Mouse (Mus musculus) WW6 (cell line): Measurements from ENCODE around the gene Atp6v0c.

ENCODE experiments used
- DNase-seq: peaks from one replicate; pipeline ENCODE4 v3.0.0-alpha.2; 2013; ENCODE audit warnings: low read depth, low spot score

Gene Atp6v0c

DNA sequence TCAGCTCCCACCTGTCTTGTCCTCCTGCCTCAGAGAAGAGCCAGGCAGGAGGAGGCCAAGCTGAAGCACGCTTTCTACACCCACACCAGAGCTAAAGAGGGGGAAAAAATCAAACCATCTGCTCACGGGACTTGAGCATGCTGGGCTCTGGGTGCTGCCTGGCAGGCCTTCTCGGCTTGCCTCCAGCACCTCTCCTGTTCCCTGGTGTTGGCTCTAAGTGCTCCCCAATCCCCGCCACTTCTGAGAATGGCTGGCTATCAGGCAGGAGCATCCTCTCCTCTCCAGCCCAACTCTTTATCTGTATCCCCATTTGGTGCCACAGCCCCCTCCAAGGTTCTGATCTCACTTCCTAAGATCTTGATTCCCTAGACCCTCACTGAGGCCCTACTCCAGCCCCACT, 29.8 kb upstream of the Atp6v0c start:
- no peak for DNase-seq

DNA sequence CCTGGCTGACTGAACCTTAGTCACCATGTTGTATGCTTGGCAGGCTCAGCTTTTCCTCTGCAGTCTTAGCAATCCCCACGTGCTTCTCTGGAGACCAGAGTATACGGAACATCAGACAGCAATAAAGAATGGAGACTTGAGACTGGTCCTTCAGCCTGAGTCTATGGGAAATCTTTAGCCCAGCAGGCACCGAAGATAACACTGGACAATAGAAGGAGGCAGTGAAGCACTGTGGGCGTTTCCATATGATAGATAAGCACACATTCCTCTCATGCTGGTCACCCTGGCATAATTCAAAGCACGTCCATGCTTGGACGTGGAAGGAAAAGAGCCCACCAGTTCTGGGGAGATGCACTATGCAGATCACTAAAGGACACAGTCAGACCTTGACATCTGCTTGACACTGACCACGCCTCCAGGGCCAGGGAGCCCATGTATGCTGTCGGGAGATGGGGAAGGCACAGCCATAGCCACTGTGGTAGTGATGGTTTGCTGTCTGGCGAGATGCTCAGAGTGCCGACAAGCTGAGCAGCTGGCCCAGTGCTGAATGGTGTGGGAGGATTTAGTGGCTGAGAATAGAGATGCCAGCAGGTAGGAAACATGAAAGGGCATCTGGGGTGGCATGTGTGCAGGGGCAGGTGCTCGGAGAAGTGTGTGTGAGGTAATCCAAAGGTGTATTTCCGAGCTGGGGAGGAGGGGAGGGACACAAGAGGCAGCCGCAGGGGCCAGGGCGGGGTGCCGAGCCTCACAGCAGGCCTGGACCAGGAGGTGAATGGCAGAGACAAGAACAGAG, 27.7 kb upstream of the Atp6v0c start:
- DNase-seq, result no peak

DNA sequence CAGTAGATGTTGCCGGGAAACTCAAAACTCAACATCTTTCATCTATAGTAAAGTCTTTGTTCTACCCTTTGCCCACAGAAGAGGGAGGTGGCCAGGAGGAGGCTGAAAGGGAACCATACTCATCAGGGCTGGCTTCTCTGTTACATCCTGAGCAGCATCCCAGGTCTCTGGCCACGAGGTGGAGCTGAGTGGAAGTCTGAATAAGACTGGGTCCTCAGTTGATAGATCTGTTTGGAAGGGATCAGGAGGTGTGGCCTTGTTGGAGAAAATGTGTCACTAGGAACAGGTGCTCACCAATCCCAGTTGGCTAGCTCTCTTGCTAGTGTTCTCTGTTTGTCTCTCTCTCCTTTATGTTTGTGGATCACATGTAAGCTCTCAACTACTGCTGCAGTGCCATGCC, 25.8 kb upstream of the Atp6v0c start:
- no peak for DNase-seq

GRCm38 (mm10) chr17:24193769-24194168, 24.3 kb upstream of the Atp6v0c start:
- no peak for DNase-seq

DNA sequence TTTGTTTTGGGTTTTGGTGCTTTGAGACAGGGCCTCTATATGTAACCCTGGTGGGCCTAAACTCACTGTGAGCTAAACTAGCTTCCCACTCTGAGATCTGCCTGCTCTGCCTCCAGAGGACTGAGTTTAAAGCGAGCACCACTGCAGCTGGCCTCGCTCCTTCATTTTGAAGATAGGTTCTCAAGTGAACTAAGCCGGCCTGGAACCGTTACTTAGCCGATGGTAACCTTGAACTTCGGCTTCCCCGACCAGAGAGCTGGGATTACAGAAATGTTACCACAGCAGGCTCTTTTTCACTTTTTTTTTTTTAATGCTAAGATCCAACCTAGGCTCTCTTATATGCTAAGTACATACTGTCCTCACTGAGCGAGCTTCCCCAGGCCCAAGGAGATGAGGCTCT, 23.8 kb upstream of the Atp6v0c start:
- DNase-seq, result no peak

GRCm38 (mm10) chr17:24192848-24193247, 23.3 kb upstream of the Atp6v0c start:
- DNase-seq, result no peak

GRCm38 (mm10) chr17:24191481-24191880, 22.0 kb upstream of the Atp6v0c start:
- DNase-seq, result no peak

DNA sequence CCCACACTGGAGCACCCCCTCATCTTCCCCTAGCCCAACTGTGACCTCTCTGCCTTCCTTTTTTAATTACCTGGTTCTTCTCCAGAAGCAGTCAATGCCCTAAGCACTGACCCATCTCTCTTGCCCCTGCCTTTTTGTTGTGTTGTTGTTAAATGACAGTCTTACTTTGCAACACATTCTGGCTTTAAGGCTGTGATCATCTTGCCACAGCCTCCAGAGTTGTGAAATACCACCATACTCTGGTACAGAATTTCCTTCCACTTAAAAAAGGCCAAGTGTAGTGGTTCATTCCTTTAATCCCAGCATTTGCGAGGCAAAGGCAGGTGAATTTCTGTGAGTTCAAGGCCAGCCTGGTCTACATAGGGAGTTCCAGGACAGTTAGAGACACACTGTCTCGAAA, 21.4 kb upstream of the Atp6v0c start:
- DNase-seq, result no peak

GRCm38 (mm10) chr17:24174259-24174658, 4.8 kb upstream of the Atp6v0c start:
- DNase-seq, result no peak

GRCm38 (mm10) chr17:24173423-24173822, 3.9 kb upstream of the Atp6v0c start:
- no peak for DNase-seq

GRCm38 (mm10) chr17:24171738-24172137, 2.2 kb upstream of the Atp6v0c start:
- no peak for DNase-seq

DNA sequence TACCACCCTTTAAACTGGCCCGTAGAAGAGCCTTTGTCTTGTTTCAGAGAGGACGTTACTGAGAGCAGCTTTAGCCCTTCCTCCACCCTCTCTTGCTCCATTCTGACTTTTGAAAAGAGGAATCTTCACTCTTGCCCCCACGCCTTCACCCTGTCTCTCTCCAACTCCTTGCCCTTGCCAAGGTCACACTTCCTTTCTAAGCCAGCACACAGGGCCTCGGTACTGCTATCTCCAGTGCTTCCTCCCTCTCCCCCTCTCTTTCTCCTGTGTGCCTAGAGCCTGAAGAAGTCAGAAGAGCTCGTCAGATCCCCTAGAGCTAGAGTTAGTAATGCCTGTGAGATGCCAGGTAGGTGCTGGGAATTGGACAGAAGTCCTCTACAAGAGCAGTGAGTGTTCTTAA, 1.2 kb upstream of the Atp6v0c start:
- no peak for DNase-seq

- DNase-seq, result no peak
Observed at GRCm38 (mm10) chr17:24170125-24170524, 623 bp upstream of the Atp6v0c start.

GRCm38 (mm10) chr17:24168590-24169277, 768 bp downstream of the Atp6v0c start:
- no peak for DNase-seq

- no peak for DNase-seq
Observed at GRCm38 (mm10) chr17:24167891-24168505, 1.5 kb downstream of the Atp6v0c start.

DNA sequence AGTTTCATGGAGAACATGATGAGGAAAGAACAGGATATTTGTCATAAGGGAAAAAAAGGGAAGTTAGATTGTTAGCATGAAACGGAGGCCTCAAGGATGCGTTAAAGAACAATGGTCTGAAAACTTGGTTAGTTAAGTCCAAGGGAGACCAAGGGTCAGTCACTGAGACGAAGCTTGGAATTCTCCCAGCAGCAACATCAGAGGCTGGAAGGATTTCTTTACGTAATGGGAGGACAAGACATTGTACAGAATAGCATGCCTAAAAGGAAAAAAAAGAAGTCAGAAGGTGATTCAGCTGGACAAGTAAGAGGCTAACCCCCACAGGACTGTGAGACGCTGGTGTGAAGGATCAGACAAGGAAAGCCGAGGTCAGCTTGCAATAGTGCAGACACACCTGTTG, 2.4 kb downstream of the Atp6v0c start:
- DNase-seq, result no peak

DNA sequence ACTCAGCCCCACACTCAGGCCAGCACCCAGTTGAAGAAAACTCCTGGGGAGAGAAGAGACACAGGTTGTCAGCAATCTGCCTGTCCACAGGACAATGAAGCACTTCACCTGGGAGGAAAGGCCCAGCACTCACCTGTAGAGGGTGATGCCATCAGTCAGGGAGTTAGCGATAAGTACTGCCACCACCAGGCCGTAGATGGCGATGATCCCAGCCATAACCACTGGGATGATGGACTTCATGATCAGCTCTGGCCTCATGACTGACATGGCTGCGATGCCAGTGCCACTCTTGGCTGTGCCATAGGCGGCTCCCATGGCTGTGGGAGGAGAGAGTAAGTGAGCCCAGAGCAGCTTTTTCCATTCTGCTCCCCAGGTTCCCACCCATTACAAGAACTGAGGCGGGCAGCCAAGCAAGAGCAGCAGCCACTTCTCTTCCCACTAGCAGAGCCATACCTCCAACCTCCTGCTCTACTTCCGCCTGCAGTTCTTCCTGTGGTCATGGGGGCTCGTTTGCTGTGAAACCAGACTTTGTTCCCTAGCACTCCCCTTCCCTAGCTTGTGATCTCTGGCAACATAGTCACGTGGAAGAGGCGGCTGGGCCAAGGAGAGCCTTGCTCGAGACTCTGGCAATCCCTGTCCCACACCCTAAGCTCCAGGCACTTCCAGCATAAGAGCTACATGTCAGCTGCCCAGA, 4.8 kb downstream of the Atp6v0c start:
- DNase-seq, result no peak

DNA sequence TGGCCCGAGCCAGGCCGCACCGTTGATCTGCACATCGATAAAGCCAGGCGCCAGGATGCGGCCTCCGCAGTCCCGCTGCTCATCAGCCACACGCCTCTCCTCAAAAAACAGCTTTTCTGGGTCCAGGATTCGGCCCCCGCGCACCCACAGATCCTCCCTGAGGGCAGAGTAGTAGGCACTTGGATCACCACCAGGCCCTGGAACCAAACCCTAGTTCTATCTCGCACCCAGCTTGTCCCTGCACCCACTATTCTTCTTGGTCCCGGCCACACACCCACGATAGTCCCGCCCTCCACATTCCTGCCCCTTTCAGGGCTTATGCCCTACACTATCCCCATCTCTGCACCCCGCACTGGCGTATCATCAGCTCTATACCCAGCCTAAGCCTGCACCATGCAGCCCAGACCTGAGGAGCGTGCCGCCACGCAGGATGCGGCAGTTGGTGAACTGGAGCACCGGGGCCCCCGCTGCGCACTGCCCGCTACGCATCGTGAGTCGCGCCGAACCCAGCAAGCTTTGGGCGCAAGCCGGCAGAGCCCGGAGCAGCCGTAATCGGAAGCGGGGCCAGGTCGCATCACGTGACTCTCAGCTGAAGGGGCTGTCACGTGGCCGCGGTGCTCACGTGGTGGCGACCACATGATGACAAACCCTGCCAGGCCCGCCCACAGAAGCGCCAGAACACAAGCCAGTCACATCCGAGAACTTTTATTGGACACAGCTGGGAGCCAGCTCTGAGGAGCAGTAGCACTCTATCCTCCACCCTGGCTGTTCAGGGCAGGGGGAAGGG, 6.1 kb downstream of the Atp6v0c start, which contains the start of gene Amdhd2:
Gene Amdhd2 (minus strand): TSS at position 591 of the 787 bp plus-strand sequence.
- DNase-seq, result peak; percentile 97

DNA sequence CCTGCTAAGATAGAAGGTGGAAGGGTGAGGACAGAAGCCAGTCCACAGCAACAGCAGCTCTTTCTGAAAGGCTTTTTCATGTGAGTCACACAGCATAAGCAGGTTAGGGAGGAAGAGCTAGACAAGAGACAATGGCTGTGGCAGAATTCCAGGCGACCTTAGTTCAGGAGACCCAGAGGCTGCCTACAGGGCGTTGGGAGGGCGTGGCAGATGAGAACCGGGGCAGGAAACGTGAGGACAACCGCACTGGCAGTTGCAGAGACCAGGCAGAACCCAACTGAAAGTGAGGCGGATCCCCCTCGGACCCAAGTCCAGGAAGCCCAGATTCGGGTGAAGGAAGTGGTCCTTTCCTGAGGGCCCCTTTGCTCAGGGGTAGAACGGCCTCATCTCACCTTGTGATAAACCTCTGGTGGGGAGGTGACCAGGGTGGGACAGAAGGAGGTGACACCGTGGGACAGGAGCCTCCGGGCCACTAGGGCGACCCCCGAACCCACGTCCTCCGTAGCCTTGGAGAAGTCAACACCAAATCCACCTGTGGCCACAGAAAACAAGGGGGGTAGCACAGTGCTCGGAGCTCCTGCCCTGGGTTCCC, 6.8 kb downstream of the Atp6v0c start:
- no peak for DNase-seq

DNA sequence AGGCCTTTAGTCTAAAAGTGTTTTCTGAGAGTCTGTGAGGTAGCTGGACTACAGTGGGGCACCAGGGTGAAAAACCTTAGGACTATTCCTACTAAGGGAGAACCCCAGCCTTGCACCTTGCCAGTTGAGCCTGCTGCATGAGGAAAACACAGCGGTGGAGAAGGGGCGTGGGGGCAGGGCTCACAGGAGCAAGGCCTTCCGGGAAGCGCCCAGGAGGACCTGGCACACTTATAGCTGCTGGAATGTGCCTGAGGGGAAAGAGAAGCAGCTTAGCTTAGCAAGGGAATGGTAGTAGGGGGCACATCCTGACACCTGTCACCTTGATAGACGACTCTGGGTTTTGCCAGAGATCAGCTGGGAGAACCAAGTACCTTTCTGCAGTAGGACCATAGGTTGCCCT, 8.0 kb downstream of the Atp6v0c start:
- DNase-seq, result no peak

DNA sequence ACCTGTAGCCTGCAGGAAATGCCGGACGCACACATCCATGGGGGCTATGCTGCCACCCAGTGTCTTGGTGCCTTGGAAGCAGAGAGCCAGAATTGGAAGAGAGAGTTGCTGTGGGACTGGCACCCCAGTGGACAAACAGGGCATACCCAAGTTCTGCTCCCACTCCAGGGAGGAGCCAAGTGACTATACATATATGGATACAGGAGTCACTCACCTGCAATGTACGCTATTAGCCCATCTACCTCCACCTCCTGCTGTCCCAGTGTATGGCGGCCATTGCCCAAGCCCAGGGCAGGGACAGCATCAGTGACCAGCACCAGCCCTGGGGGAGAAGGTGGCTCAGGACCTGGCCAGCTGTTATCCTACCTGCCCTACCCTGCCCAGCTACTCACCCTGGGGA, 12.0 kb downstream of the Atp6v0c start:
- DNase-seq, result no peak
